Mouse (Mus musculus) brain, embryonic 14.5 days (tissue): ENCODE data around the gene Mkrn3.

Experiments
- CTCF ChIP-seq: fragments of 200-500 bp; IDR thresholded peaks from 2 replicates; pipeline ENCODE4 v1.5.1; 2012; ENCODE audit warnings: inconsistent platforms, mild to moderate bottlenecking, moderate library complexity, borderline replicate concordance; ENCODE audit not compliant: insufficient read depth, insufficient read length; ENCODE audit errors: extremely low read depth
- POLR2A ChIP-seq: fragments of 200-500 bp; IDR thresholded peaks from 2 replicates; pipeline ENCODE4 v1.6.1; 2012; ENCODE audit warnings: mild to moderate bottlenecking, inconsistent platforms, borderline replicate concordance; ENCODE audit not compliant: poor library complexity, insufficient read depth, insufficient read length, severe bottlenecking; ENCODE audit errors: extremely low read depth

DNA sequence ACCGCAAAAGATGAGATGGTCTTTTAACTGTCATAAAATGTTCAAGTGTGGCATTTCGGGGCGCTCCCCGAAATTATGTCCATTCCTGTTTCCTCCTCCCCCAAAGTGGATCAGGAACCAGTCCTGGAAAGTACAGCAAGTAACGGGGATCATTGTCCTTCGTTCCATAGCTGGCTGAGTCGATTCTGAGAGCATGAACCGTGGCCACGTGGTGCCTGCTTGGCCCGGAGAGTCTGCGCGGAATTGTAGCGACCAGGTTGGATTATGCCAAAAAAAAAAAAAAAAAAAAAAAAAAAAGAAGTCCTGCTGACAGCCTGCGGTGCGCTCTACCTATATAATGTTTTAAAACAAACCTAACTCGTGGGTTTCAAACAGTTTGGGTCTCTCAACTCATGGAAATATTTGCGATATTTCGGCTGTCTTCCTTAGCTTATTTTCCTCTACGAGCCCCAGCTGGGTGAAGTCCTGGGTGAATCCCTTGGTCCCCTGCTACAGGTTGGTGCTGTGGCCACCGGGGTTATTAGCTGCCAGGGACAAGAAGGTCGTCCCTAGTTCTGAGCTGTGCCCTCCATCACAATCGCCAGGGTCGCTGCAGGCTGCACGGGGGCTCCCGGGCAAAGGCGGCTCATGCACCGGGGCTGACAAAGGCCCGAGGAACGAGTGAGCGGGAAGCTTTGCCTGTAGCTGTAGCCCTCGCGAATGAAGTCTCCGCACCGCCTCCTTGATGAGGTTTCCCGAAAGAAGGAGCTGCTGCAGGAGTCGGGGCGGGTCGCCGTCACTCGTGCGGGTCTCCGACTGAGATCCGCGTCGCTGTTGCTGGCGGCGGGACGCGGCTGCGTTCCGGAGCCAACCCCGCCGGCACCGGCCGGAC is 43.3 kb upstream of the Mkrn3 start:
- TF ChIP-seq CTCF, result no peak
- TF ChIP-seq POLR2A, result no peak
